Mouse (Mus musculus): ENCODE measurements at regions not wholly inside any gene's neighbourhood (a gene's known extent, or its start where the extent isn't known, plus 50 kb on each side); places are given as distances from the start of the nearest gene placed in this dataset.

GRCm38 (mm10) chr1:34379354-34379753, 60.1 kb downstream of the Ccdc115 start:
- DNase-seq (ENCODE audit: low spot score in 2 of 2) = peak in 1 of 2 experiments; percentile 8

- no peak for DNase-seq (ENCODE audit: low spot score in 2 of 2)
These were observed 61.6 kb downstream of the Ccdc115 start for GRCm38 (mm10) chr1:34377836-34378235.

- DNase-seq (ENCODE audit: low spot score in 2 of 2) = no peak
These were observed 64.0 kb downstream of the Ccdc115 start for GRCm38 (mm10) chr1:34375440-34375839.

DNA sequence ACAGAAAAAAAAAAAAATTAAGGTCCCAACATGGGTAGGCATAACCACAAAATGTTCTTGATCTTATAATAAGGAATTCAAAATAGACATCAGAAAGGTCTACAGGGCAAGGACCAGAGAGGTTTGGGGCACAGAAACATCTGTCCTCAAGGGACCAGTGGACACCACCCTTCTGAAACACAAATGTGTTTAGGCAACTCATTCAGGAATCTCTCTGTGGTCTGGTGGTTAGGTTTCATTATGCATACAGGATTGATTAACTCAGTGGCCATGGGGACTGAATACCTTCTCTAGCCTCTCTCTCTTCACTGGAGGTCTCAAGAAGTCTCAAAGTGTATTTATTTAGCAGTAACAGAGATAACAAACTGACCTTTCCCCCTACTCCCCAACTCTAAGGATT, 67.8 kb downstream of the Ccdc115 start:
- DNase-seq (ENCODE audit: low spot score in 2 of 2) = no peak
